Mouse (Mus musculus): ENCODE measurements around the gene Cbarp. TPM values are rescaled to one million over a fixed set of nuclear protein-coding genes. Genes with fewer than 3 reads are reported as not detected.

Gene Cbarp
- polyA plus RNA-seq, 1 experiment from 2014 or later: 45.3 TPM

DNA sequence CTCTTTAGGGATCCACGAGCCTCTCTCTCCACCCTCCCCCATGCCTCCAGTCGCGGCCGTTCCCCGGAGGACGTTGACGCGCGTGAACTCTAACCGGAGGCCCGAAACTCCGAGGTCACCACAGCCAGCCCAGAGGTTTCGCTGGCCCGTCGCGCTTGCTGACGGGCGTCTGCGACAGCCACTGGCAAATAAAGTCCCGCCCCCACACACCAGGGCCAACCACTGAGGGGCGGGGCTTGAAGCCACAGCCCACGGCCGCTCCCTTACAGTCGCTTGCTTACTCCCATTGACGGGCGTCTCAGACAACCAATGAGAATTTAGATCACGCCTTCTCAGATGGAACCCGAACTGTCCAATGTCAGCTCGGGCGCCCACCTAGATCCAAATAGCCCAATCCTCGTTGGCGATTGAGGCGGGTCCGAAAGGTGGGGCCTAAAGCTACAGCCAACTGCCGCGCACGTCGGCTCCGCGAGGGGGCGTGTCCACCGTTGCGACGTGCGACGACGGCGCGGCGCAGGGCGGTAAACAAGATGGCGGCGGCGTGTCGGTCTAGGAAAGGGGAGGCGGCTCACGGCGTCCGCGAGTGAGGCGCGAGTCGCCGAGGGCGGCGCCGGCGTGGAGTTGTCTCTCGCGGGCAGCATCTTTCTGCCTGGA, 25.2 kb downstream of the Cbarp start, which contains the start of gene Stk11:
Gene Stk11 (plus strand): TSS at position 514 of the 654 bp plus-strand sequence.
- peak; percentile 98 for ATAC-seq
- Histone ChIP-seq H3K27ac (peak within 1 kb of the TSS; percentile 79), H3K9ac (replicated peaks) (peak within 1 kb of the TSS; percentile 89), H3K9me3 (no peaks in the 10 kb centered on the region), H3K4me3 (replicated peaks) (peak within 1 kb of the TSS; percentile 91), H3K4me2 (replicated peaks) (peak within 1 kb of the TSS; percentile 73), H3K27me3 (no peaks in the 10 kb centered on the region; the same call in 1 of the 2 replicates), H3K4me1 (replicated peaks) (peaks cover 43% of the 10 kb centered on the region), H3K36me3 (peaks cover 19% of the 10 kb centered on the region)
- WGBS: under 1% methylated on average over 70 of the region's 70 CpGs

GRCm38 (mm10) chr10:80114341-80115284, 26.0 kb downstream of the Cbarp start:
- Histone ChIP-seq H3K4me2 (replicated peaks) (peak overlapping the region; percentile 55), H3K9ac (replicated peaks) (no peak overlapping the region), H3K27me3 (no peaks in the 10 kb centered on the region; the same call in 1 of the 2 replicates), H3K4me1 (replicated peaks) (peaks cover 35% of the 10 kb centered on the region), H3K4me3 (replicated peaks) (peak overlapping the region; percentile 91), H3K36me3 (peaks cover 11% of the 10 kb centered on the region), H3K9me3 (no peaks in the 10 kb centered on the region), H3K27ac (peak overlapping the region; percentile 51)
- ATAC-seq: peak; percentile 46
- 3% methylated on average over 27 of the region's 27 CpGs for WGBS

GRCm38 (mm10) chr10:80107678-80108077, 33.0 kb downstream of the Cbarp start:
- no peak for ATAC-seq
- no peaks in the 10 kb centered on the region for H3K9me3 ChIP-seq

DNA sequence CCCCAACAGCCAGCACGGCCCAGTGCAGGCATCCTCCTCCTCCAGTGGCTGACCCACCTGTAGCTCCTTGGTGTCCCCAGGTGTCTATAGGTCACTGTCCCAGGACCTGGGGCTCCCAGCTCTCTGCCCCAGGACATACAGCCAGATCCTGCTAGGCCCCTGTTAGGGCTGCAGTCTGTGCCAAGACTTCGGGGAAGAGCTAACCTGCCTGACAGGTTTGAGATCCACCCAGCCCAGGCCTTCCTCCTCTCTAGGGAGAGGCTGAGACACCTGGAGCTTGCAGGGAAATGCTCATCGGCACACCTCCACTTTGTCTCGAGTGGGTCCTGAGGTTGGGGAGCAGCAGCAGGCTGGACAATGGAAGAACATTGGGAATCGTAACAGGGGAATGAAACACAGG, 34.7 kb downstream of the Cbarp start:
- H3K27me3 ChIP-seq: no peaks in the 10 kb centered on the region; the same call in 1 of the 2 replicates
- no peak for ATAC-seq
- 67% methylated on average over 5 of the region's 5 CpGs for WGBS
- no peak overlapping the region for H3K4me2 ChIP-seq (replicated peaks)
- H3K27ac ChIP-seq: no peak overlapping the region
- peaks cover 17% of the 10 kb centered on the region for H3K4me1 ChIP-seq (replicated peaks)
- no peaks in the 10 kb centered on the region for H3K36me3 ChIP-seq
- H3K9ac ChIP-seq (replicated peaks): no peak overlapping the region
- no peak overlapping the region for H3K4me3 ChIP-seq (replicated peaks)
- H3K9me3 ChIP-seq: no peaks in the 10 kb centered on the region

More at GRCm38 (mm10) chr10:80107678-80108077, 33.0 kb downstream of the Cbarp start:
- Histone ChIP-seq H3K4me3 (replicated peaks) (no peak overlapping the region), H3K4me1 (replicated peaks) (peaks cover 5% of the 10 kb centered on the region; the same call in 1 of the 2 replicates), H3K27ac (no peak overlapping the region), H3K4me2 (replicated peaks) (no peak overlapping the region), H3K27me3 (no peaks in the 10 kb centered on the region; the same call in 1 of the 2 replicates), H3K36me3 (no peaks in the 10 kb centered on the region), H3K9ac (replicated peaks) (no peak overlapping the region; the same call in 1 of the 2 replicates)
- WGBS: 61% methylated on average over 6 of the region's 6 CpGs

GRCm38 (mm10) chr10:80105460-80105859, 35.2 kb downstream of the Cbarp start, which contains the start of gene Sbno2:
Gene Sbno2 (minus strand): TSS chr10:80105571.
- ATAC-seq: no peak
- WGBS: 68% methylated on average over 5 of the region's 5 CpGs
- Histone ChIP-seq H3K4me3 (replicated peaks) (no peak within 1 kb of the TSS), H3K4me2 (replicated peaks) (no peak within 1 kb of the TSS), H3K36me3 (no peaks in the 10 kb centered on the region), H3K9ac (replicated peaks) (no peak within 1 kb of the TSS), H3K27me3 (no peaks in the 10 kb centered on the region; the same call in 1 of the 2 replicates), H3K4me1 (replicated peaks) (peaks cover 22% of the 10 kb centered on the region), H3K27ac (no peak within 1 kb of the TSS), H3K9me3 (no peaks in the 10 kb centered on the region)

DNA sequence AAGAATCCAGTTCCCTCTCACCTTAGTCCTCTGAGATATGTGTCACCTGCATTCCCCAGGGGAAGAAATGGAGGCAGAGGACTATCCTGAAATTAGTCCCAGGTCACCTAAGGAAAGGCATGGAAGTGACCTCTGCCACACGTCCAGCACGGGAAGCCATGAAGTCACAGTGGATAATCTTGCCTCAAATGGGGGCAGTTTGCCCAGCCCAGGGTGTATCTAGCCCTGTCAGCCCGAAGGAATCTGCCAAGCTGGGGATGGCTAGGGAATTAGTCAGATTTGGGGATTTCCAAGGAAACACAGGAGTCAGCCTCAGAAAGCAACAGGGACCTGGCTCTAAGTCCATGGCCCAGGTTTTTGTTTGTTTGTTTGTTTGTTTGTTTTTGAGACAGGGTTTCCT, 36.5 kb downstream of the Cbarp start:
- no peak overlapping the region for H3K4me2 ChIP-seq (replicated peaks)
- H3K9ac ChIP-seq (replicated peaks): no peak overlapping the region
- no peak for ATAC-seq
- H3K27ac ChIP-seq: no peak overlapping the region
- no peak overlapping the region for H3K4me3 ChIP-seq (replicated peaks)
- H3K36me3 ChIP-seq: no peaks in the 10 kb centered on the region
- H3K27me3 ChIP-seq: no peaks in the 10 kb centered on the region
- 87% methylated on average over 3 of the region's 3 CpGs for WGBS
- H3K9me3 ChIP-seq: no peaks in the 10 kb centered on the region
- H3K4me1 ChIP-seq (replicated peaks): peaks cover 26% of the 10 kb centered on the region

DNA sequence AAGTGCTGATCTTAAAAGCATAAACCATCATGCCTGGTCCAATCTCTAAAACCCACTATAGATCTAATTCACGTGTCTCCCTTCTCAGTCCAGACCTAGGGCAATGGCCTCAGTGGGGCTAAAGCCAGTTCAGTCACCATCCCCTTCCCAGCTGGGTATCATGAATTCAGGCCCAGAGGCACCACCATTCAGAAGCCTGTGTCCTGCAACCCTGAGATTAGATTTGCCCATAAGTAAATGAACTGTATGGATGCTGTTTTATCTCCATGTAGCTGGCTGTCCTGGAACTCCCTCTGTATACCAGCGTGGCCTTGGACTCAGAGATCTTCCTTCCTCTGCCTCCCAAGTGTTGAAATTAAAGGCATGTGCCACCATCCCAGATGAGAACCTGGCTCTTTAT, 37.6 kb downstream of the Cbarp start:
- H3K36me3 ChIP-seq: no peaks in the 10 kb centered on the region
- H3K4me1 ChIP-seq (replicated peaks): peaks cover 26% of the 10 kb centered on the region
- peak overlapping the region; percentile 76 for H3K27ac ChIP-seq
- H3K4me3 ChIP-seq (replicated peaks): peak overlapping the region; percentile 92
- peak overlapping the region; percentile 93 for H3K4me2 ChIP-seq (replicated peaks)
- peak; percentile 15 for ATAC-seq
- H3K9ac ChIP-seq (replicated peaks): peak overlapping the region; percentile 91; the same call in 1 of the 2 replicates
- 80% methylated on average over 2 of the region's 2 CpGs for WGBS
- no peaks in the 10 kb centered on the region for H3K9me3 ChIP-seq
- no peaks in the 10 kb centered on the region for H3K27me3 ChIP-seq

DNA sequence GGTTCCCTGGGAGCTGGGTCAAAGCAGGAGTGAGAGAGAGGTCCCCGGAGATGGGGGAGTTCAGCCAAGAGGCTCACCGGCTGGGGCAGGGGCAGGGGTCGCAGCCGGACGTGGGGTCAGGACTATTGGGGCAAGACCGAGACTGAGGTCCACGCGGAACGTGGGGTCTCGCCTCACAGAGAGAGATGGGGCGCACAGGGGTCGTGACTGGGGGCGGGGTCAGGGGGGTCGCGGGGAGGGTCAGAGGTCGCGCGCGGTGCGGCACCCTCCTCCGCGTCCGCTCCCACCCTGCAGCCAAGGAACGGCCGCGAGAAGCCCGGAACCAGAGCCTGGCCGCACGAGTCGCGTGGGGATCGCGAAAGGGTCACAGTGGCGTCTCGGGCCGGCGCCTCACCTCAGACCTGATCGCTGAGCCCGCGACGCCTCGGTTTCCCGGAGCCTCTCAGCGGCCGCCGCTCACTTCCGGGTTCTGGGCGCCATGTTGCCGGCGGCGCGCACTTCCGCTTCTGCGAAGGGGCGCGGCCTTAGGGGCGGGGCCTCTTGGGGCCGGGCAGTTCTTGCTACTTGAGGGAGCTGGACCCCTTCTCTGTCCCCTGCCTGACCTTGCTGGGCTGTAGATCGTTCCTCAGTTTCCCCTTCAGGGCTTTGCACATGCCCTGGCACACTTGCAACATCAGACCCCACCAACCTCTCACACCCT, 38.3 kb downstream of the Cbarp start:
- no peaks in the 10 kb centered on the region for H3K27me3 ChIP-seq
- 1% methylated on average over 59 of the region's 59 CpGs for WGBS
- H3K4me2 ChIP-seq (replicated peaks): peak overlapping the region; percentile 93
- peak; percentile 93 for ATAC-seq
- H3K4me3 ChIP-seq (replicated peaks): peak overlapping the region; percentile 92
- H3K36me3 ChIP-seq: no peaks in the 10 kb centered on the region
- H3K4me1 ChIP-seq (replicated peaks): peaks cover 31% of the 10 kb centered on the region
- H3K9ac ChIP-seq (replicated peaks): peak overlapping the region; percentile 91
- H3K27ac ChIP-seq: peak overlapping the region; percentile 76
- no peaks in the 10 kb centered on the region for H3K9me3 ChIP-seq

DNA sequence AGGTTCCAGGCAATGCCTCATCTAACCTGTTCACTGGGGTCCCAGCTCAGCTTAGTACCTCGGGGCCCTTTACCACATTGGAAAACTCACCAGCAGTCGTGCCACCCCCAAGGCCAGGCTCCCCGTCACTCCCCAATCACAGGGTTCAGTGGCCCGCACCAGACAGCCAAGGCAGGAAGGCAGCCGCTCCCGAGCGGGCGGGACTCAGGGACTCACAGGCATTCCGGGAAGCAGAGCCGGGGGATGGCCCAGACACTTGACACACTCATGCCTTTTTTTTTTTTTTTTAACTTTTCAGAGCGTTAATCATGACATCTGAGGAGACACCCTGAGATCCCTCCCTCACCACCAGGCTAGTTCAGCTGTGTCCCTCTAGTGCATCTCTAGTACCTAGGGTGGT, 39.7 kb downstream of the Cbarp start:
- 68% methylated on average over 11 of the region's 11 CpGs for WGBS
- ATAC-seq: no peak

DNA sequence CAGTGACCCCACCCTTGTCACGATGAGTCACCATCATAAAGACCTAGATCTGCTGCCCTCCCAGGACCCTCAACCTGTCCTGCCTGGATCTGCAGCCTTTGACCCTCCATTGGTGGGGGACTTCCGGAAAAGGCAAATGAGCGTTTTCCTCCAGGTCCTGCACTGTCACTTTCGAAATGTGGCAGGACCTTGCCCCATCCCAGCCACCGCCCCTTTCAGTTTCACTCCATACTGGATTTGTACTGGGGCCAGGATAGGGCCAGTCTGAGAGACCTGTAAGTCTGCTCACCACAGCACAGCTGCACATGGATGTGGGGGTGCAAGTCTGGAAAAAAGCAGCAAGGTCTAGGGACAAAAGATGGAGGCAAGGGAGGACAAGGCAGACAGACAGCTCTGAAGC, 42.0 kb downstream of the Cbarp start:
- H3K27ac ChIP-seq: no peak overlapping the region
- H3K36me3 ChIP-seq: no peaks in the 10 kb centered on the region
- H3K4me2 ChIP-seq (replicated peaks): no peak overlapping the region
- H3K9ac ChIP-seq (replicated peaks): no peak overlapping the region
- no peak for ATAC-seq
- WGBS: 88% methylated on average over 5 of the region's 5 CpGs
- no peak overlapping the region for H3K4me3 ChIP-seq (replicated peaks)
- no peaks in the 10 kb centered on the region for H3K9me3 ChIP-seq
- H3K4me1 ChIP-seq (replicated peaks): peaks cover 34% of the 10 kb centered on the region
- no peaks in the 10 kb centered on the region for H3K27me3 ChIP-seq

More for the DNA sequence above, 39.7 kb downstream of the Cbarp start:
- Histone ChIP-seq H3K9ac (replicated peaks) (peak overlapping the region; percentile 25; the same call in 1 of the 2 replicates), H3K4me3 (replicated peaks) (peak overlapping the region; percentile 92; the same call in 1 of the 2 replicates), H3K27me3 (no peaks in the 10 kb centered on the region), H3K4me2 (replicated peaks) (peak overlapping the region; percentile 93; the same call in 1 of the 2 replicates), H3K27ac (no peak overlapping the region), H3K4me1 (replicated peaks) (peaks cover 34% of the 10 kb centered on the region), H3K9me3 (no peaks in the 10 kb centered on the region), H3K36me3 (no peaks in the 10 kb centered on the region)

- H3K27me3 ChIP-seq: no peaks in the 10 kb centered on the region
- no peaks in the 10 kb centered on the region for H3K36me3 ChIP-seq
- H3K4me2 ChIP-seq (replicated peaks): no peak overlapping the region
- no peaks in the 10 kb centered on the region for H3K9me3 ChIP-seq
- WGBS: 35% methylated on average over 5 of the region's 7 CpGs
- H3K4me3 ChIP-seq (replicated peaks): no peak overlapping the region
- no peak overlapping the region for H3K27ac ChIP-seq
- peaks cover 28% of the 10 kb centered on the region for H3K4me1 ChIP-seq (replicated peaks)
- ATAC-seq: no peak
- 0 out of 2 replicates have a peak overlapping the region, but pooled peaks have one; percentile 23 for H3K9ac ChIP-seq (replicated peaks)
These were observed 43.4 kb downstream of the Cbarp start for GRCm38 (mm10) chr10:80097275-80097674.

All from midbrain, embryonic 13.5 days (tissue).